Mouse (Mus musculus) midbrain, embryonic 12.5 days (tissue): ENCODE measurements at regions not wholly inside any gene's neighbourhood (a gene's known extent, or its start where the extent isn't known, plus 50 kb on each side); places are given as distances from the start of the nearest gene placed in this dataset.

Experiments used
- ATAC-seq: fragments of 200-750 bp; cut with Nextera tagmentation; 2 replicates; pipeline ENCODE4 v1.8.0; 2017; ENCODE audit warnings: low read depth, moderate TSS enrichment, moderate library complexity; ENCODE audit not compliant: low FRiP score
- H3K27ac ChIP-seq: fragments of 300-500 bp; sonication (generic); replicated peaks from 2 replicates; pipeline ENCODE4 v1.5.1; 2016; ENCODE audit warnings: mild to moderate bottlenecking
- H3K27me3 ChIP-seq: fragments of 300-500 bp; sonication (generic); 2 replicates; pipeline ENCODE4 v1.6.1; 2016; ENCODE audit warnings: mild to moderate bottlenecking
- H3K36me3 ChIP-seq: fragments of 300-500 bp; sonication (generic); 2 replicates; pipeline ENCODE4 v1.6.1; 2016
- H3K4me1 ChIP-seq: fragments of 300-500 bp; sonication (generic); 2 replicates; pipeline ENCODE4 v1.6.1; 2016
- H3K4me2 ChIP-seq: fragments of 300-500 bp; sonication (generic); replicated peaks from 2 replicates; pipeline ENCODE4 v1.6.1; 2016; ENCODE audit warnings: mild to moderate bottlenecking, moderate library complexity
- H3K4me3 ChIP-seq: fragments of 300-500 bp; sonication (generic); 2 replicates; pipeline ENCODE4 v1.5.1; 2016; ENCODE audit warnings: mild to moderate bottlenecking
- H3K9ac ChIP-seq: fragments of 300-500 bp; sonication (generic); replicated peaks from 2 replicates; pipeline ENCODE4 v1.6.1; 2016; ENCODE audit warnings: mild to moderate bottlenecking, moderate library complexity
- H3K9me3 ChIP-seq: fragments of 300-500 bp; sonication (generic); 2 replicates; pipeline ENCODE4 v1.6.1; 2016; ENCODE audit warnings: mild to moderate bottlenecking
- WGBS: fragments of 180-500 bp; shearing (Covaris S2); methylation state at CpG from one replicate; pipeline ENCODE4 v1.1.7; 2016; 5-methylcytosine and 5-hydroxymethylcytosine counted together

GRCm38 (mm10) chr15:67898959-67899403, 1398.3 kb upstream of the Lrrc6 start:
- Histone ChIP-seq H3K9me3 (no peaks in the 10 kb centered on the region), H3K27me3 (no peaks in the 10 kb centered on the region), H3K36me3 (no peaks in the 10 kb centered on the region), H3K4me3 (no peak overlapping the region), H3K4me2 (no peak overlapping the region), H3K27ac (no peak overlapping the region), H3K9ac (no peak overlapping the region), H3K4me1 (no peaks in the 10 kb centered on the region)
- ATAC-seq = no peak
- WGBS = 67% methylated on average over 3 of the region's 3 CpGs

GRCm38 (mm10) chr15:67892066-67892465, 1391.4 kb upstream of the Lrrc6 start:
- Histone ChIP-seq H3K4me1 (peaks cover 11% of the 10 kb centered on the region; the same call in 1 of the 2 replicates), H3K4me2 (no peak overlapping the region), H3K27me3 (no peaks in the 10 kb centered on the region), H3K27ac (0 out of 2 replicates have a peak overlapping the region, but pooled peaks have one; percentile 25), H3K9me3 (no peaks in the 10 kb centered on the region), H3K4me3 (no peak overlapping the region), H3K36me3 (no peaks in the 10 kb centered on the region), H3K9ac (no peak overlapping the region)
- no peak; the same call in 1 of the 2 replicates for ATAC-seq
- 38% methylated on average over 3 of the region's 3 CpGs for WGBS

GRCm38 (mm10) chr15:67890612-67891304, 1390.0 kb upstream of the Lrrc6 start:
- Histone ChIP-seq H3K9ac (no peak overlapping the region), H3K4me2 (no peak overlapping the region), H3K4me3 (no peak overlapping the region), H3K4me1 (peaks cover 11% of the 10 kb centered on the region; the same call in 1 of the 2 replicates), H3K36me3 (no peaks in the 10 kb centered on the region), H3K9me3 (no peaks in the 10 kb centered on the region), H3K27ac (0 out of 2 replicates have a peak overlapping the region, but pooled peaks have one; percentile 39), H3K27me3 (no peaks in the 10 kb centered on the region)
- peak; percentile 63 for ATAC-seq
- 42% methylated on average over 3 of the region's 3 CpGs for WGBS

GRCm38 (mm10) chr15:67888548-67888947, 1387.8 kb upstream of the Lrrc6 start:
- H3K4me2 ChIP-seq = no peak overlapping the region
- no peak overlapping the region for H3K27ac ChIP-seq
- H3K4me3 ChIP-seq = no peak overlapping the region
- ATAC-seq = no peak
- no peak overlapping the region for H3K9ac ChIP-seq
- H3K4me1 ChIP-seq = peaks cover 11% of the 10 kb centered on the region; the same call in 1 of the 2 replicates
- H3K36me3 ChIP-seq = no peaks in the 10 kb centered on the region
- H3K27me3 ChIP-seq = no peaks in the 10 kb centered on the region
- no peaks in the 10 kb centered on the region for H3K9me3 ChIP-seq

- Histone ChIP-seq H3K4me1 (no peaks in the 10 kb centered on the region), H3K27ac (no peak overlapping the region), H3K36me3 (no peaks in the 10 kb centered on the region), H3K4me3 (no peak overlapping the region), H3K9me3 (no peaks in the 10 kb centered on the region), H3K9ac (no peak overlapping the region), H3K4me2 (no peak overlapping the region), H3K27me3 (no peaks in the 10 kb centered on the region)
- 89% methylated on average over 1 of the region's 1 CpGs for WGBS
- no peak for ATAC-seq
Observed at GRCm38 (mm10) chr15:67855291-67855690, 1354.6 kb upstream of the Lrrc6 start.

- Histone ChIP-seq H3K36me3 (no peaks in the 10 kb centered on the region), H3K27ac (no peak overlapping the region), H3K9me3 (no peaks in the 10 kb centered on the region), H3K27me3 (no peaks in the 10 kb centered on the region), H3K9ac (no peak overlapping the region), H3K4me3 (no peak overlapping the region), H3K4me2 (no peak overlapping the region), H3K4me1 (no peaks in the 10 kb centered on the region)
- no peak for ATAC-seq
- 73% methylated on average over 3 of the region's 3 CpGs for WGBS
Observed at GRCm38 (mm10) chr15:67850118-67850517, 1349.4 kb upstream of the Lrrc6 start.

GRCm38 (mm10) chr15:67845707-67846106, 1345.0 kb upstream of the Lrrc6 start:
- H3K27me3 ChIP-seq = no peaks in the 10 kb centered on the region
- H3K27ac ChIP-seq = no peak overlapping the region
- H3K4me1 ChIP-seq = no peaks in the 10 kb centered on the region
- H3K9me3 ChIP-seq = no peaks in the 10 kb centered on the region
- H3K36me3 ChIP-seq = no peaks in the 10 kb centered on the region
- no peak overlapping the region for H3K4me3 ChIP-seq
- WGBS = 78% methylated on average over 2 of the region's 2 CpGs
- no peak for ATAC-seq
- H3K9ac ChIP-seq = no peak overlapping the region
- H3K4me2 ChIP-seq = no peak overlapping the region

- Histone ChIP-seq H3K27ac (no peak overlapping the region), H3K9ac (no peak overlapping the region), H3K9me3 (no peaks in the 10 kb centered on the region), H3K4me3 (no peak overlapping the region), H3K4me1 (no peaks in the 10 kb centered on the region), H3K4me2 (no peak overlapping the region), H3K36me3 (no peaks in the 10 kb centered on the region), H3K27me3 (no peaks in the 10 kb centered on the region)
- WGBS = 84% methylated on average over 3 of the region's 3 CpGs
- ATAC-seq = no peak
Observed at GRCm38 (mm10) chr15:67840671-67841070, 1340.0 kb upstream of the Lrrc6 start.

GRCm38 (mm10) chr15:67825796-67826484, 1325.2 kb upstream of the Lrrc6 start:
- H3K27me3 ChIP-seq = no peaks in the 10 kb centered on the region
- H3K4me2 ChIP-seq = no peak overlapping the region
- H3K4me3 ChIP-seq = no peak overlapping the region
- 72% methylated on average over 4 of the region's 4 CpGs for WGBS
- H3K4me1 ChIP-seq = no peaks in the 10 kb centered on the region
- no peak for ATAC-seq
- H3K9me3 ChIP-seq = no peaks in the 10 kb centered on the region
- H3K27ac ChIP-seq = no peak overlapping the region
- no peak overlapping the region for H3K9ac ChIP-seq
- H3K36me3 ChIP-seq = no peaks in the 10 kb centered on the region

- no peak for ATAC-seq
- Histone ChIP-seq H3K4me2 (no peak overlapping the region), H3K36me3 (no peaks in the 10 kb centered on the region), H3K27ac (no peak overlapping the region), H3K4me1 (no peaks in the 10 kb centered on the region), H3K4me3 (no peak overlapping the region), H3K27me3 (no peaks in the 10 kb centered on the region), H3K9me3 (no peaks in the 10 kb centered on the region), H3K9ac (no peak overlapping the region)
- 81% methylated on average over 3 of the region's 3 CpGs for WGBS
Observed at GRCm38 (mm10) chr15:67823226-67823625, 1322.5 kb upstream of the Lrrc6 start.

- no peak for ATAC-seq
- H3K4me2 ChIP-seq = no peak overlapping the region
- H3K36me3 ChIP-seq = no peaks in the 10 kb centered on the region
- no peaks in the 10 kb centered on the region for H3K9me3 ChIP-seq
- no peak overlapping the region for H3K9ac ChIP-seq
- H3K27me3 ChIP-seq = no peaks in the 10 kb centered on the region
- H3K4me1 ChIP-seq = no peaks in the 10 kb centered on the region
- no peak overlapping the region for H3K4me3 ChIP-seq
- no peak overlapping the region for H3K27ac ChIP-seq
- 68% methylated on average over 1 of the region's 1 CpGs for WGBS
Observed at GRCm38 (mm10) chr15:67799871-67800270, 1299.2 kb upstream of the Lrrc6 start.

- no peak overlapping the region for H3K4me3 ChIP-seq
Observed at GRCm38 (mm10) chr15:67795578-67795977, 1294.9 kb upstream of the Lrrc6 start.

More at GRCm38 (mm10) chr15:67795578-67795977, 1294.9 kb upstream of the Lrrc6 start:
- no peaks in the 10 kb centered on the region for H3K9me3 ChIP-seq
- H3K27ac ChIP-seq = no peak overlapping the region
- no peak overlapping the region for H3K9ac ChIP-seq
- ATAC-seq = no peak
- no peaks in the 10 kb centered on the region for H3K36me3 ChIP-seq
- no peaks in the 10 kb centered on the region for H3K4me1 ChIP-seq
- H3K4me2 ChIP-seq = no peak overlapping the region
- 81% methylated on average over 2 of the region's 2 CpGs for WGBS
- H3K27me3 ChIP-seq = no peaks in the 10 kb centered on the region
